Mouse (Mus musculus) liver, embryonic 14.5 days (tissue): ENCODE data around the gene Zfp791. TPM values are rescaled to one million over a fixed set of nuclear protein-coding genes. Genes with fewer than 3 reads are reported as not detected.

ENCODE experiments used
- ATAC-seq: fragments of 200-750 bp; cut with Nextera tagmentation; 2 replicates; pipeline ENCODE4 v1.8.0; 2017; ENCODE audit warnings: moderate number of reproducible peaks, mild to moderate bottlenecking, moderate library complexity; ENCODE audit not compliant: insufficient read depth
- DNase-seq, 3 experiments: peaks; one replicate each; pipeline ENCODE4 v3.0.0-alpha.2; 2012 to 2013; ENCODE audit warnings: low read depth in 3 of 3, low spot score in 3 of 3
- H3K27ac ChIP-seq: fragments of 300-500 bp; sonication (generic); 2 replicates; pipeline ENCODE4 v1.5.1; 2014; ENCODE audit warnings: moderate library complexity, mild to moderate bottlenecking, control low read depth, inconsistent platforms
- H3K27me3 ChIP-seq: fragments of 300-500 bp; sonication (generic); 2 replicates; pipeline ENCODE4 v1.6.1; 2014; ENCODE audit warnings: mild to moderate bottlenecking, low read length, moderate library complexity; ENCODE audit not compliant: control insufficient read depth, insufficient read depth
- H3K36me3 ChIP-seq: fragments of 300-500 bp; sonication (generic); replicated peaks from 2 replicates; pipeline ENCODE4 v1.6.1; 2014; ENCODE audit warnings: low read depth; ENCODE audit not compliant: control insufficient read depth, insufficient read depth
- H3K4me1 ChIP-seq, 2 experiments: fragments of 200-500 bp in 1 of 2; fragments of 300-500 bp in 1 of 2; sonication (generic) in 1 of 2; replicated peaks; 2 replicates each; pipeline ENCODE4 v1.6.1; 2012 to 2014; ENCODE audit warnings: antibody characterized with exemption in 1 of 2, inconsistent platforms in 1 of 2, low read length in 1 of 2; ENCODE audit not compliant: control insufficient read depth in 2 of 2, insufficient read depth in 2 of 2
- H3K4me2 ChIP-seq: fragments of 300-500 bp; sonication (generic); 2 replicates; pipeline ENCODE4 v1.6.1; 2014; ENCODE audit warnings: low read depth, mild to moderate bottlenecking, control low read depth, moderate library complexity
- H3K4me3 ChIP-seq, 2 experiments: fragments of 200-500 bp in 1 of 2; fragments of 300-500 bp in 1 of 2; sonication (generic) in 1 of 2; 2 replicates each; pipeline ENCODE4 v1.5.1; 2012 to 2014; ENCODE audit warnings: low read depth in 2 of 2, low read length in 2 of 2, mild to moderate bottlenecking in 2 of 2, control low read depth in 1 of 2, inconsistent platforms in 1 of 2, moderate library complexity in 1 of 2; ENCODE audit not compliant: insufficient read depth in 1 of 2
- H3K9ac ChIP-seq: fragments of 300-500 bp; sonication (generic); replicated peaks from 2 replicates; pipeline ENCODE4 v1.6.1; 2014; ENCODE audit warnings: mild to moderate bottlenecking, control low read depth, moderate library complexity
- H3K9me3 ChIP-seq: fragments of 300-500 bp; sonication (generic); 2 replicates; pipeline ENCODE4 v1.6.1; 2016; ENCODE audit warnings: low read length, mixed read lengths; ENCODE audit not compliant: control insufficient read depth
- CTCF ChIP-seq: IDR thresholded peaks from 2 replicates; pipeline ENCODE4 v1.5.1; 2016; ENCODE audit warnings: antibody characterized with exemption, low read depth, control low read depth
- EP300 ChIP-seq: IDR thresholded peaks from 2 replicates; pipeline ENCODE4 v1.6.1; 2016; ENCODE audit warnings: antibody characterized with exemption, low read depth
- whole genome bisulfite sequencing: fragments of 180-500 bp; shearing (Covaris S2); extraction: QIAGEN DNeasy Blood & Tissue Kit; methylation state at CpG from one replicate; pipeline ENCODE4 v1.1.7; 2014; ENCODE audit not compliant: insufficient replicate concordance; 5-methylcytosine and 5-hydroxymethylcytosine counted together
- polyA plus RNA-seq, 2 experiments: library from polyadenylated mRNA; depleted of rRNA in 1 of 2; stranded (reverse) in 1 of 2; unstranded in 1 of 2; fragments of >200 nt; fragmentation: Nextera tagmentation in 1 of 2; extraction: Ambion mirVana in 1 of 2; gene quantifications; 2 replicates each; pipeline versions ENCODE4 v1.2.1 to v1.2.3; 2012 to 2014

Zfp791 gene
- polyA plus RNA-seq, 2 experiments: 0.63 to 0.87 TPM

DNA sequence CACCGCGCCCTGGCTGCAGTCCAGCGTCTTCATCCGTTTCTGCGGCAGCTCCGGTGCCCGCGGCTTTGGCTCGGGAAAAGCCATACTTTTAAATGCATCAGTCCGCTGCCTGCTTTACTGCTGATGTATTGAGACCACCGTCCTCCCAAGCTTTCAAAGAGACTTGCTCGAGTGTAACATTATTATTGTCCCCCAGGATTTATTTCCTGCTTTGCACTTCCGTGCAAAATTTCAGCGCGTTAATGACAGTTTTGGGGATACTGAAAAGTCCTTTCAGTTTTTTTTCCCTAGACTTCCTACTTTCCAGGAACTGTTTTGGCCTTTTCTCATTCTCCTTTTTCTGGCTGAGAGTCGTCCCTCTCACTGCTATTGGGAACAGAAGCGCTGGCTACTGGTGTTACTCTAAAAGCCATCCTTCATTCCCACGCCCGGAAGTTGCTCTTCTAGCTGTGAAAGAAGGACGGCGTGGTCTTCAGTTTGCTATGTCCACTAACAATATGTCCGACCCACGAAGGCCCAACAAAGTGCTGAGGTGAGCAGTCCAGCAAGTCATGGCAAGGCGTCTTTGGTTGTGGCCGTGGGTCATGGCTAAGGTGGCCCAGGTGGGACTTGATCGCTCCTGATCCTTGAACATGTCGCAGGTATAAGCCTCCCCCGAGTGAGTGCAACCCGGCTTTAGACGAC, 42.2 kb downstream of the Zfp791 start, which contains the start of gene Wdr83os:
Gene Wdr83os, plus strand, starts transcription at position 209 of the 684 bp plus-strand sequence.
- Histone ChIP-seq H3K9ac (peak within 1 kb of the TSS; percentile 96), H3K4me2 (peak within 1 kb of the TSS; percentile 70), H3K27ac (peak within 1 kb of the TSS; percentile 67), H3K9me3 (no peaks in the 10 kb centered on the region), H3K36me3 (peaks cover 13% of the 10 kb centered on the region), H3K4me3 (peak within 1 kb of the TSS; percentile 83 to 96), H3K27me3 (no peaks in the 10 kb centered on the region), H3K4me1 (peaks cover 22 to 40% of the 10 kb centered on the region in 2 experiments)
- no peak; the same call in 1 of the 2 replicates for TF ChIP-seq EP300
- no peak for TF ChIP-seq CTCF
- under 1% methylated on average over 30 of the region's 30 CpGs for WGBS
- ATAC-seq (peak; percentile 22; the same call in 1 of the 2 replicates), DNase-seq (peak; percentile 61 to 65 (median 63))

DNA sequence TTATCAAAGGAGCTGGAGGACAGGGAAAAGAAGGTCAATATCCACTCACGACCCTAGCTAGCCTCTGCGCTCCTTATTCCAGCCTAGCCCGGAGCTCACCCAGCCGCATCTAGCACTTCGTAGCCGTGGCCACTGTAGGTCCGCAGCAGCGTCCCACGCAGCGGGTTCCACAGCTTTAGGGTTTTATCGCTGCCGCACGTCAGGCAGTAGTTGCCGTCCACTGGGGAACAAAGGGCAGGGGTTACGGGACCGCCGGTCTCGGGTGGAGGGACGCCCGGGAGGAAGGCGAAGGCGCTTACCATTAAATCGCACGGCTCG, 42.7 kb downstream of the Zfp791 start:
- DNase-seq: no peak
- Histone ChIP-seq H3K27me3 (no peaks in the 10 kb centered on the region), H3K4me1 (peaks cover 27 to 45% of the 10 kb centered on the region in 2 experiments), H3K9ac (peak overlapping the region; percentile 96), H3K9me3 (no peaks in the 10 kb centered on the region), H3K4me2 (peak overlapping the region; percentile 70), H3K4me3 (peak overlapping the region; percentile 83 to 96), H3K27ac (peak overlapping the region; percentile 67), H3K36me3 (peaks cover 18% of the 10 kb centered on the region)
- no peak for ATAC-seq
- no peak for TF ChIP-seq CTCF
- no peak for TF ChIP-seq EP300
- under 1% methylated on average over 25 of the region's 25 CpGs for WGBS

GRCm38 (mm10) chr8:85076993-85077392, 45.9 kb downstream of the Zfp791 start:
- peaks cover 31 to 40% of the 10 kb centered on the region in 2 experiments for H3K4me1 ChIP-seq
- H3K9me3 ChIP-seq: no peaks in the 10 kb centered on the region
- no peak for TF ChIP-seq EP300
- peak; percentile 100 for TF ChIP-seq CTCF
- DNase-seq (peak; percentile 67 to 78 (median 67)), ATAC-seq (peak; percentile 49)
- H3K9ac ChIP-seq: no peak overlapping the region
- no peak overlapping the region for H3K4me3 ChIP-seq
- H3K27me3 ChIP-seq: no peaks in the 10 kb centered on the region
- H3K4me2 ChIP-seq: no peak overlapping the region
- peaks cover 29% of the 10 kb centered on the region for H3K36me3 ChIP-seq
- whole genome bisulfite sequencing: 2% methylated on average over 2 of the region's 2 CpGs
- H3K27ac ChIP-seq: peak overlapping the region; percentile 45

DNA sequence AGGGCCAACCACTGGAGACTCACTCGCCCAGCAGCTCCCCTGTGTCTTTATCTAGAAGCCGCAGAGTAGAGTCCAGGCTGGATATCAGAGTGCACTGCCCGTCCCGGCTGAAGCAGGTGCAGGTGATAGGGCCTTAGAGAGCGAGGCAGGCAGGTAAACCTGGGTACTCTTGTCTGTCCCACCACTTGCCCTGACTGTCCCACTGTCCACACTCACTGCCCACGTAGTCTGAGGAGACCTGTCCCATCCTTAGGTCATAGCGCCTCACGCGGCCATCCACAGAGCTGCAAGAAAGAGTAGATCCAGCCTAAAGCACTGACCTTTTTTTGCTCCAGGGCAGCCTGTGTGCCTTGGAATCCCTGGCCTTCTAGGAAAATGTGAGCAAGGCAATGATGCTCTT, 46.9 kb downstream of the Zfp791 start:
- Histone ChIP-seq H3K9me3 (no peaks in the 10 kb centered on the region), H3K27ac (peak overlapping the region; percentile 71), H3K4me2 (peak overlapping the region; percentile 55), H3K4me1 (peaks cover 30 to 38% of the 10 kb centered on the region in 2 experiments), H3K9ac (peak overlapping the region; percentile 24; the same call in 1 of the 2 replicates), H3K36me3 (peaks cover 29% of the 10 kb centered on the region), H3K4me3 (no peak overlapping the region), H3K27me3 (no peaks in the 10 kb centered on the region)
- ATAC-seq (peak; percentile 52), DNase-seq (peak in 2 of 3 experiments; percentile 49 to 51)
- TF ChIP-seq EP300 (peak; percentile 82), CTCF (peak; percentile 81)
- WGBS: 45% methylated on average over 9 of the region's 9 CpGs

- no peak overlapping the region for H3K27ac ChIP-seq
- no peak for TF ChIP-seq EP300
- no peak overlapping the region for H3K4me3 ChIP-seq
- no peaks in the 10 kb centered on the region for H3K9me3 ChIP-seq
- WGBS: 87% methylated on average over 10 of the region's 10 CpGs
- H3K4me2 ChIP-seq: no peak overlapping the region
- no peak for DNase-seq
- peaks cover 32 to 40% of the 10 kb centered on the region in 2 experiments for H3K4me1 ChIP-seq
- no peaks in the 10 kb centered on the region for H3K27me3 ChIP-seq
- H3K9ac ChIP-seq: no peak overlapping the region
- no peak for ATAC-seq
- peaks cover 29% of the 10 kb centered on the region for H3K36me3 ChIP-seq
Measured at GRCm38 (mm10) chr8:85074617-85075016, 48.3 kb downstream of the Zfp791 start.
